Mouse (Mus musculus): ENCODE measurements around the gene Gm5108.

DNA sequence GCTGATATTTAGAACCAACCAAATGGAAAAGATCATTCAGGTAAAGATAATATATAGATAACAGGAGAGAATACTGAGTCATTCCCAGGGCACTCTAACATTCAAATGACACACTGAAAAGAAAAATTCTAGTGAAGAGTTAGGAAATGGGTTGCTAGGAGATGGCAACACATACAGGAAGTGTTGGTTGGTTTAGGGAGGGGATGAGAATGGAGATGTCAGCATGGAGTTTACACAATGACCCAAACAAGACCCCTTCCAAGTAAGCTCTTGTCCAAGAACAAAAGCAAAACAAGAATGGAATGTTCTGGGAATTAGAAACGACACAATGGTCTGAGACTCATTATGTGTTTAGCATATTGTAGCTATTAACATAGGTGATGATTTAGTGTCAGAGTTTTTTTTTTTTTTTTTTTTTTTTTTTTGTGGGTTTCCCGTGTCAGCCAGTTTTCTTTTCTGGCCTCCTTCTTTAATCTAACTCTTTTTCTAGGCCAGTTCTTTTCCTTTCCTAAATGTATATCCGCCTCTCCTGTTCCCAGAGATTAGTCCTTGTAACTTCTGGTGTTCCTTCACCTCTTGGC is 40.6 kb downstream of the Gm5108 start:
- TF ChIP-seq CTCF (IDR thresholded peaks at IDR 0.05; ENCODE audit: low read depth) (no peak), EP300 (IDR thresholded peaks at IDR 0.05; ENCODE audit: low read depth) (no peak)

Measured in liver, postnatal 0 days (tissue).